Mouse (Mus musculus): ENCODE data around the gene Apopt1. TPM values are rescaled to one million over a fixed set of nuclear protein-coding genes. Genes with fewer than 3 reads are reported as not detected.

The Apopt1 gene
- 10 to 100 TPM; 36.6 to 39.1 TPM for total RNA-seq (2021)
- long read RNA-seq, experiment 1, transcript Apopt1-201 (5 exons, 1,065 nt) = major isoform, 64 of 77 reads
- long read RNA-seq, experiment 1, partial matches to known transcripts = 0 of 77 reads
- long read RNA-seq, experiment 1, other reads (novel, unspliced or antisense) = 10 of 77 reads
- long read RNA-seq, experiment 2, transcript Apopt1-201 (5 exons, 1,065 nt) = major isoform, 60 of 71 reads
- long read RNA-seq, experiment 2, partial matches to known transcripts = 3 of 71 reads
- long read RNA-seq, experiment 2, other reads (novel, unspliced or antisense) = 6 of 71 reads

DNA sequence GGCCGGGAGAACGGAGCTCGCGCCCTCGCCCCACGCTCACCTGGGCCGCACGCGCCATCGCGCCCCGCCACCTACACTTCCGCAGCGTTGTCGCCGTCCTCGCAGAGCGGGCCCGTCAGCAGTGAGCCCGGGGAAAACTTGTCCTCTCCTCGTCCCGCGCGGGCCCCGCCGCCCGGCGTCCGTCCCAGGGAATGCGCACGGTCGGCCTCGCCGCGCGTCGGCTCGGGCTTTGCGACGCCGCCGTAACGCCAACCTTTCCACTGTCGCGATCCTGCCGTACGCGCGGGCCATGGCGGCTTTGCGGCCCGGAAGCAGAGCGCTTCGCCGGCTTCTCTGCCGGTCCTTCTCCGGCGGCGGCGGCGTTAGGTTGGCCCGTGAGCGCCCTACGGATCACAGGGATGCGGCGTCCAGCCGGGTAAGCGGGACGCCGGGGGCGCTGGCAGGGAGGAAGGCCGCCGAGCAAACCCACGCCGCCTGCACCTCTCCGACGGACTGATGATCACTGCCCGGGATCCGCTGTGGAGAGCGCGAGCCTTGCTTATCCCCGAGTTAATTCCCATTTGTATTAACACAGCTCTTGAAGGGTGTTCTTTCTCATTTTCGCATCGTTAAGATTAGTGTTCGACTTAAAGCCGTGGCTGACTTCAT is at the start of gene Apopt1, which contains the start of gene Bag5:
Gene Apopt1, plus strand, starts transcription at position 258 of the 648 bp plus-strand sequence.
Gene Bag5, minus strand, starts transcription at position 254 of the 648 bp plus-strand sequence.
- DNase-seq (ENCODE audit: low spot score in 2 of 2) = peak; percentile 87 to 92

DNA sequence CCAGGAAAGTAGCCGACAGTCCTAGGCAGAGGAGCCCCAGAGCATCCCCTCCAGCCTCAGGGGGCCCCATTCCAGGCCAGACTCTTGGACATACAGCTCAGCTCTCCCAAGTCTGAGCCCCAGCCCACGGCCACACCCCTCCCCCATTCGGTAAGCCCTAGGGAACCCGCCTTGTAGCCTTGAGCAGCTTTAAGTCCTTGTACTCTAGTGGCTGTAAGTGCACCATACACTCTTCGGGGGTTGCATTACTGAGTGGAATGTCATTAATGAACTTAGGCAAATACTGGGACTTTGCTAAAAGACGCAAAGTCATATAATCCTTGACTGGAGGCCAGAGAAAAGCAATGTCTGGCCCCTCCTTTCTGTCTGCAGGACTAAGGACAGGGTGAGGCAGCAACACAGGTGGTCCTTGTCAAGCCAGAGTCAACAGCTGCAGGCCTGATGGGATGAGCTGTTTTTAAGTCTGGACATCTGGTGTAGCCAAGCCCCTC is 48.9 kb upstream of the Apopt1 start:
- no peak for DNase-seq (ENCODE audit: low spot score in 2 of 2)

DNA sequence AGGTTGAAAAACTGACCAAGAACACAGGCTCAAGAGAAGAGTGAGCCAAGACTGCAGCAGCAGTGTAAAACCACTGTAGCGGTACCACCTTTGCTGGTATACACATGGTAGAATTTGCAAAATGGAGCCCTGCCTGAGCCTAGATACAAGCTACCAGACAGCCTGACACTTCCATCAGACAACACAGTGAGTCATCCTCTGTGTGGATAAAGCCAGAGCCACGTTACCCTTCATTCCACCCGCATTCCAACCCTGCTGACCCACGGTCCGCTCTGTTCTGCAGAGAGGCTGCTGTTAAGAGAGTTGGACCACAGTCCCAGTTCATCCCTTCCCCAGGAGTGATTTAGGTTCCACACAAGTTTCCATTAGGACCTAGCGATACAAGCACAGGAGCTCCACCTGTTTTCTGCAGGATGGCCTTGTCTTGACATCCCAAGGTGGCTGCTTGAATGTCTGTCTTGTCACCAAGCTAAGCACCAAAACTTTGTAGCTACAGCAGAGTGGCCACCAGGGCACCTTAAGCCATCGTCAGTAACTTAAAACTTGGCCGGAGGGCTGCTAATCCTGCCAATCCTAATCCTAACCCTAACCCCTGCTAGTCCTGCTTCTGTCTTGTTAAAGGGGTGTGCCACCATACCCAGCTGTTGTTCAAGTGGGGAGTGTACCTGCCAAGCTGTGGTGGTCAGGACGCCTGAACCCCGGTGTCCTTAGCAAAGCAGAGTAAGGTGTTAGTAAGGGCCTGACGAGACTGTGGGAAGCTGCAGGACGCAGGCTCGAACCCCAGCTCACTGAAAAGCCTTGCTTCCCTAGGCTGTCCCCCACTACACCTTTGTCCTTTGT is 47.8 kb upstream of the Apopt1 start:
- peak in 1 of 2 experiments; percentile 9 for DNase-seq (ENCODE audit: low spot score in 2 of 2)

DNA sequence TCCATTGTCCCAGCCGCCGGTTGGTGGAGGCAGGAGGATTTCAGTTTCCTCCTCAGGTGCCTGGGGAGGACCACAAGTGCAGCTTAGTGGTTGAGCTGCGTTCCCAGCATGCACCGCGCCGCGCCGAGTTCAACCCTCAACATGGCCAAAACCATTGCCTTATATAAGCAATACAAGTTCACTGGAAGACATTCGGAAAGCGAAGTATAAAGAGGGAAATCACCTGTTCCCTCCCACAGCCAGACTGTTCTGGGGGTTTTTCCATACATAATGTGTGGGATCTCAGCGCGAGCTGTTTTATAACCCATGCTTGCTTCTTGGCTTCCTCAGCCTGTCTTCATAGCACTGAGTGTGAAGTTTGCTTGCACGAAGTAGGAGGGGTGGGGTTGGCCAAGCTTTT is 46.7 kb upstream of the Apopt1 start:
- peak; percentile 78 to 85 for DNase-seq (ENCODE audit: low spot score in 2 of 2)

DNA sequence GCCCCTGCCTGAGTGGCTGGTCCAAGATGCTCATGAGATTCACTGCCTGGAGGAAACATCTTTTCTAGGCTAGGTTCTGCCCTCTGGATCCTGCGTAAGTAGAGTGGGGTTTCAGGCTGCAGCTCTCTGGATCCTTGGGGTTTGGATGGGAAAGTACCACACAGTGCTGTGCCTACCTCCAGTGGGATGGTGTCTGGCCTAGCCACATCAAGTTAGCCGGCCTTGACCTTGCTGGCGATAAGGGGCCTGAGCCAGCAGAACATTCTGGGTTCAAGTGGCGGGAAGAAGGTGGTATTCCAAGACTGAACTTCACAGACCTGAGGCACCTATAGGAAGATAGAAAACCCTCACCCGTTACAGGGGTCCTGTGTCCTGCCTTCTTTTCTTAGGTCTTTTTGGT is 45.6 kb upstream of the Apopt1 start:
- no peak for DNase-seq (ENCODE audit: low spot score in 2 of 2)

DNA sequence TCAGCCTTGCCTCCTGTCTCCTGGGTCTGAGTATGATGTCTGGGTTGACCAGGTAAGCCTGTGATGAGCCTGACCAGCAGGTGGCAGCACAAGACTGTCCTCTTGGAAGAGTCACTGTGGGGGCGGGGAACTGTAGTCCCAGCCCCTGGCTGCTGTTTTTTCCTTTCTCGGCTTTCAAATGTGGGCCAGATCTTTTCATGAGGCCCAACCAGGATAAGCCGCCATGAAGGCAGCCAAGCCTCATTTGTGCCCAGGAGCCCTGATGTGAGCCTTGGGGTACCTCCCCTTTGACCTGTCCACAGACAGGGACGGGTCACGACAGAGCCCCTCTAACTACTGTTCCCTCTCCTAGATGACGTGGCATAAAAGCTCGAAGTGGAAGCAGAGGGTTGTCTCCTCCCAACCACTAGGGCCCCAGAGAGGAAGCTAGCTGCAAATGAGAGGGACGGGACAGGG is 44.6 kb upstream of the Apopt1 start:
- peak; percentile 95 to 99 for DNase-seq (ENCODE audit: low spot score in 2 of 2)

DNA sequence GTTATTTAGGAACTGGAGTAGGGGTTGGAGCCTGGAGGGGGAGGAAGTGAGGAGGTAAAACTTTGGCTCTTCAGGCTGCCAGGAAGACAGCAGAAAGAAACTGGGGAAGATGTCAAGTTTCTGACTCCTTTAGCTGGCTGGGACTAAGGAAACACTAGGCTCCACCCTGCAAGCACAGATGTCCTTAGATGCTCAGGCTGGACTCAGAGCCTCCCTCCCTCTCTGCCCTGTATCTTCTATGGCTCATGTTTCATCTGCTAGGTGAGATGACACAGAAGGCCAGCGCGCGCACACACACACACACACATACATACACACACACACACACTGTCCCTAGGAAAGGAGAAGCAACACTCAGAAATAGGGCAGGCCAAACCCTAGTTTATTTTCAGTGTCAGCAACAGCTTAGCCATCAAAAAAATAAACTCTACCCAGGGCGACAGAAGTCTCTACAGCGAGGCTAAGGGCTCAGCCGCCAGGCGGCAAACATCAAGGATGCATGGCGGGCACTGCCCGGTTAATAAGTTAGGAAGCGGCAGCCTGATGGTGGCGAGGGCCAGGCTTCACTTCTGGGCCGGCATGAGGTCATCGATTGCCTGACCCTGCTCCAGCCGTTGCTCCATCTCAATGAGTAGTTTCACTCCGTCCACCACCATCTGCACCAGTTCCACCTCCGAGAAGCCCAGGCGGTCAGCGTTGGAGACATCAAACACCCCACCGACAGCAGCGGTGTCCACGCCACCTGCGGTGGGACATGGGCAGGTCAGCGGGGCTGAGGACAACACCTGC is 43.9 kb upstream of the Apopt1 start:
- DNase-seq (ENCODE audit: low spot score in 2 of 2) = peak in 1 of 2 experiments; percentile 35

DNA sequence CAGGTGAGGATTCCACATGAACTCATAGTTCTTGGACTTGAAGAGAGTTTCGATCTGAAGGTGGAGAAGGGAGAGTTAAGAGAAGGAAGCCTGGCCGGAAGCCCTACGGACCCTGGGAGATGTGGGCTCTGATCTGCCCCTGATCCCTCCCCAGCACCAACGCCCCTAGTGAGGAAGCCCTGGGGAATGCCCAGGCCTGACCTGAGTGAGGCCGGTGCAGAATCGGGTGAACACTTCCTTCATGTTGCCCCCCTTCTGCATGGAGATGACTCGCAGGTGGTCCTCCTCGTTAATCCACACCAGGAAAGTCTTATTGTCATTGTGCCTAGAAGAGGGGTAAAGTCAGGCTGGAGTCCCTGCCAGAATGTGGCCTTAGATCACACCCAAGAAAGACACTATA is 43.1 kb upstream of the Apopt1 start:
- no peak for DNase-seq (ENCODE audit: low spot score in 2 of 2)

DNA sequence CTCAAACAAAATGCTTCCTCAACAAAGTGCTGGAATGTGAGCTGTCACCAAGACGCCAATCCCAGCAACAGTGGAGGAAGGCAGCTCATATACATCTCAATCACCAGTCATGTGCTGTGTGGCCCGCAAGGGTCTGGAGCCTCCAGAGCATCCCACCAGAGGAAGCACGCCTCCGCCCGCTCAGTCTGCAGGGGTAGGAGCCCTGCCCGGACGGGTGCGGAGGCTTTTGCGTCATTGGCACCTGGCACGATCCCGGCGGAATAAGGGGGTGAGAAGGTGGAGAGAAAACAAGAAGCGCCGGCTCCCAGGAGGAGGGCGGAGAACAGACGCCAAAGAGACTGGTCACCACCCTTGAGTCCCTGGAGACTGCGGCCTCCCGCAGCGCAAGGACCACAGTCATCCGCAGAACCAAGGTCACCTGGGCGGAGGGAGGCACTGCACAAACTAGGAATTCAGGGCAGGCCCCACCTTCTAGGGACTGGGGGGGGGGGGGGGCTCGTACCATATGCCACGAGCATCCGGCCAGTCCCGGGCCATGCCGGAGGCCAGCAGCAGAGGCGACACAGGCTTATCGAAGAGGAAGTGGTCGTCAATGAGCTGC is 42.6 kb upstream of the Apopt1 start:
- peak; percentile 78 to 85 for DNase-seq (ENCODE audit: low spot score in 2 of 2)

DNA sequence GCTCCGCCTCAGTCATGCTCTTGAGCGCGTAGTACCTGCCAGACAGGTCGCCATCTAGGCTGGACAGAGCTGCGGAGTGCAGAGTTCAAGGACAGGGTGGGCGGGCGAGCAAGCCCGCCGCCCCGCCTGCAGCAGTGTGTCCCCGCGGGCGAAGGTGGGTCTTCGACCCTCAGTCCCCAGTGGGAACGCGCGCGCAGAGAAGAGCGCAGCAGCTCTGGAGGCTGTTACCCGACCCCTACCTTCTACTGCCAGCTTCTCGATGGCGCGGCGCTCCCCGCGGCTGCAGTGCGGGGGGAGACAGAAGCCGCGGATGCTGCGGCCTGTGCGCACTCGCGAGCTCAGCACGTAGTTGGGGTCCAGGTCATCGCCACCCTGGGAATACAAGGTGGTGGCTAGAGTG is 42.1 kb upstream of the Apopt1 start:
- DNase-seq (ENCODE audit: low spot score in 2 of 2) = no peak

DNA sequence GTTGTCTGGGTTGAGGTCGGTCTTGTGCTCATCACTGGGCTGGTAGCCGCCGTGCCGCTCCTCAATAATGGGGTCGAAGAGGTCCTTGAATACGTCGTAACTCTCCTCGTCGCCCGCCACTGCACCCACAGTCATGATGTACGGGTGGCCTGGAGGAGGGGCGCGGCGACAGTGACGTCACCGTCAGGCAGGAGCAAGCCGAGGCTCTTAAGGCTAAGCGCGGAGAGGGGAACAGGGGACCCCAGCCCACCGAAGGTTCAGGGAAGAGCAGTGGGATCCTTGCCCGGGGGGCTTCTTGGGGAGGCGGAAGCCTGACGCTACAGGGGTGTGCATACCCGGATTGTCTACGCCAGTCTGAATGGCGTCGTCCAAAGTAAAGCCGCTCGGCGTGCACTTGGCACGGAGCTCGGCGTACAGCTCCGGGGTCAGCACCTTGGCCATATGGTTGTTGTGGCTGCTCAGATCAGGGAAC is 41.6 kb upstream of the Apopt1 start:
- peak; percentile 81 to 82 for DNase-seq (ENCODE audit: low spot score in 2 of 2)

DNA sequence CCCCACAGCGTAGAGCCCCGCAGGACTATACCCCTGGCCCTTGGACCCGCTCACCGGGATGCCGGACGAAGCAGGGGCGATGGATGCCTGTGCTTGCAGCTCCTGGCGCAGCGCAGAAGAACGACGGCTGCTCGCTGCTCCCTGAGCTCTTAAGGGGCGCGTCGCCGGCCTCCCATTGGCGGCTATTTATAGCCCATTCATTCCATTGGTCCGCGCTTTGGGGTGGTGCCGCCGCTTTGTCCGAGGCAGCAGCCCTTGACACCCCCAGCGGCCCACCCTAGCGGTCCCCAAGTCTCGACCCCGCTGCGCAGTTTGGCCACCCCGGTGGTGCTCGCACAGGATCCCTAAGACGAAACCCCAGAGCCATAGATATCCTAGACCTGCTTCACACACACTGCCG is 40.9 kb upstream of the Apopt1 start, which contains the start of gene Ckb:
Gene Ckb, minus strand, starts transcription at position 163 of the 400 bp plus-strand sequence.
- peak; percentile 93 to 95 for DNase-seq (ENCODE audit: low spot score in 2 of 2)

DNA sequence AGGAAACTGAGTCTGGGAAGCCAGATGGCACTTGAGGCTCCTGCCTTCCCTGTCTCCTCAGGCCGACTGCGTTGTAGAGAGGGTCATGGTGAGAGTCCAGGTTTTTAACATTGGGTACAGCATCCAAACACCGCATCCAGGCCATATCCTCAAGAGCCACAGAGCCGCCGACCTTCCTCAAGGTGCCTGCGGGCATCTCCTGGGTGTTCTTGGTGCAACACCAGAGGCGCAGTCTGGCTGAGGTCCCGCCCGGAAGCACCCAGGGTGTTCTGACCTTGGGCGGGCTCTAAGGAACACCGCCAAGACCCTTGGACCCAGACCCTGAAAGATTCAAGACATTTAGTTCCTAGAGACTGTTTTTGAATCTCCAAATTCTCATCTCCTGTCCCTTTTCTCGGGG is 40.5 kb upstream of the Apopt1 start:
- DNase-seq (ENCODE audit: low spot score in 2 of 2) = peak in 1 of 2 experiments; percentile 31

DNA sequence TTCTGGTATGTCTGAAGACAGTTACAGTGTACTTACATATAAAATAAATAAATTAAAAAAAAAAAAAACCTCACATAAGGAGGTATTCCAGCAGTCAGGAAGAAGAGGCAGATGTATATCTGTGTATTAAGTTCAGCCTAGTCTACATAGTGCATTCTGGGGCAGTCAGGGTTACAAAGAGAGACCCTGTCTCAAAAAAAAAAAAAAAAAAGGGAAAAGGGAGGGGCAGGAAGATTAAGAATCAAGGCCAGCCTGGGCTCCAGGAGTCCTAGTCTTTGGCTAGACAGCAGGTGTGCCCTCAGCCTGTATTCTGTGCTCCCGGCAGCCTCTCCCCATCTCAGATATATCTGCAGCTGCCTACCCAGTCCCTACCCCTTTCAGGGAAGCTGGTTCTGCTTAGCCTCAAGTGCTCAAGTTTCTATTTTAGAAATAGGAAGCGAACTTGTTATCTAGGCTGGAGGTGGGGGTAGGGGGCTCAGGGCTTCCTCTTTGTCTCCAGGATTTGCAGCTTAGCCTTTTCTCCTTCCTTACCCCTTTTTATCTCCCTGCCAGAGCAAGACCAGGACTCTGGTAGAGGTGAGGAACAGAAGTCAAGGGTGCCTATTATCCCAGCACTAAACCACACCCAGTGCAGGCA is 38.1 kb upstream of the Apopt1 start:
- no peak for DNase-seq (ENCODE audit: low spot score in 2 of 2)

DNA sequence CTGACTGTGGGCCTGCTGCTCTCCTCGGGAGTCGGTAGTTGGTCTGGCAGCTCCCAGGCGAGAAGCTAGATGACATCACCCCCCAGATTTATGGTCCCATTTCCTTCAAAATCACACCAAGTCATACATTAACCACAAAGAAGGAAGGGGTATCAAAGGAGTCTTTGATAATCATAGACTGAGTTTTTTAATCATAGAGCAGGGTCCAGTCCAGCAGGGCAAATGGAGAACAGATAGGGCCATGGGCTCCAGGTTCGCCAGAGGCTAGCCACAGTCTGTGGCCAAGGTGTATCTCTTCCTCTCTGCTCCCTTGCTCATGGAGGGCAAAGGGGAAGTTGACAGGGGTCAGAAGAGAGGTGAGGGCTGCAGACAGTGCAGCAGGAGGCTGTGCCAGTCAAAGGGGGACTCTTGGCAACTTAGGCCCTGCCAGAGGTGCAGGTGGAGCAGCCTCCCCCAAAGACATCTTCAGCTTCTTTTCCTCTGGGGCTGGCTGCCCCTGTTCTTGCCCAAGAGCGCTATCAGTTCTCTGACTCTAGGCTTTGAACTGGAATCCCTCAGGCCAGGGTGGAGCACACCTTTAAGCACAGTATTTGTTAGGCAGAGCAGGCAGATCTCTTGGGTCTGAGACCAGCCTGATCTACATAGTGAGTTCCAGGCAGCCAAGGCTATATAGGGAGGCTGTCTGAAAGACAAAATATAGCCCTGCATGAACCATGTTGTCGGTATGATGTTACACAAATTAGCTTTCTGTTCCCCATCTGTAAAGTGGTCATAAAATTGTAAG is 37.1 kb upstream of the Apopt1 start:
- DNase-seq (ENCODE audit: low spot score in 2 of 2) = no peak

DNA sequence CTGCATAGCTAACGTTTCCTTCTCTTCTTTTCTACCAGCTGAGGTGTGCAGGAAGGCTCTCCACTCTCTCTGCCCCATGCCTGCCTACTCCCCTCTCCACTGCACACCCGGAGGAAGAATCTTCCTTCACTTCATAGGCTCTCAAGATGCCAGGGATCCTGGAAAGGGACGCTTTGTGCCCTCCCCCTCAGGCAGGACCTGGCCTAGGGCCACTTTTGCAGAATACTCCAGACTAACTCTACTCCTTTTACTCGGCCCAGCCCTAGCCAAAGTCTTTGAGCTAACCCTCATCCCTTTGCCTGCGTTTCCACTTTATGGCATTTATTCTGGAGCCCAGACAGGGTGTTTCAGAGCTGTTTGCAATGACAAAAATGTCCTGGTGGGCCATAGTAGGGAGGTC is 35.6 kb upstream of the Apopt1 start:
- no peak for DNase-seq (ENCODE audit: low spot score in 2 of 2)

DNA sequence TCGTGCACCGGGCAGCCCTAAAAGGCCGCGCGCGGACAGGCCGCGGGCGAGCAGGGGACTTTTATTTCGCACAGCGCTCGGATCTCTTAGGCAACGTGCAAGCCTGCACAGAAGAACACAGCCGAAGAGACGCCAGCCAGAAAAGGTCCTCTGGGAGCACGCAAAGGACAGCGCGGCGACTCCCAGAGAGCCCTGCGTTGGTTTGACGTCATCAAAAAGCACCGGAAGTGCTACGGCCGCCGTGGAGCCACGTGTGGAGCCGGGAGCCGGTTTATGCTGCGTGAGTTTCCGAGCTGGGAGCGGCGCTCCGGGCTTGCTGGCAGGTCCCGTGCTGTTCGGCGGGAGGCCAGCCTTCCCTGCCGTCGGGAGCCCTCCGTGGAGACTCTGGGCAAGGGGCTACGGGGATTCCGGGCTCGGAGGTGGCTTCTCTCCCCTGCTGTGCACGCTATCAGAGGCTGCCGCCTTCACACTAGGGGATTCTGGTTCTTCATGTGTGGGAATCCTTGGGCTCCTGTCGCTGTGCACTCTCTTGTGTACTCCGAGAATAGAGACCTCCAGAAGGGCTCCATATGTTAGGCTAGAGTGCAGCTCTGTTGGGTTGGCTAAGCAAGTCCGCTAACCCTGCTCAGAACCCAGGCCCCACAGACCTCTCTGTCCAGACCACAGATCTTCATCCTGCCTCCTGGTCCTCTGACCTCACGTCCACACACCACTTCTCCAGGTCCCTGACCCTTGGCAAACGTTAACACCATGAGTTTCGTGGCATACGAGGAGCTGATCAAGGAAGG is 35.0 kb upstream of the Apopt1 start, which contains the start of gene Trmt61a:
Gene Trmt61a, plus strand, starts transcription at position 224 of the 788 bp plus-strand sequence.
- peak; percentile 90 to 92 for DNase-seq (ENCODE audit: low spot score in 2 of 2)

DNA sequence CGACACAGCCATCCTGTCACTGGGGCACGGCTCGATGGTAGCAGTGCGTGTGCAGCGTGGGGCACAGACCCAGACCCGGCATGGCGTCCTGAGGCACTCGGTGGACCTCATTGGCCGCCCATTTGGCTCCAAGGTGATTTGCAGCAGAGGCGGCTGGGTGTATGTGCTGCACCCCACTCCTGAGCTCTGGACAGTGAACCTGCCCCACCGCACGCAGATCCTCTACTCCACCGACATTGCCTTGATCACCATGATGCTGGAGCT is 34.5 kb upstream of the Apopt1 start:
- no peak for DNase-seq (ENCODE audit: low spot score in 2 of 2)

Data from left cerebral cortex, adult 18-20 months (tissue).